Mouse (Mus musculus) small intestine, adult 2 months (tissue): ENCODE results near the gene Hoxa1.

Source experiments
- CTCF ChIP-seq: fragments of 200-500 bp; IDR thresholded peaks from 2 replicates; pipeline ENCODE4 v1.5.1; 2012; ENCODE audit warnings: low read depth, mild to moderate bottlenecking, control low read depth, inconsistent platforms, low read length, moderate library complexity, mixed read lengths; ENCODE audit not compliant: insufficient replicate concordance, insufficient read length; ENCODE audit errors: extremely low read depth
- POLR2A ChIP-seq: fragments of 200-500 bp; IDR thresholded peaks from 2 replicates; pipeline ENCODE4 v1.6.1; 2012; ENCODE audit warnings: low read depth, mild to moderate bottlenecking, control low read depth, inconsistent platforms, low read length, moderate library complexity

GRCm38 (mm10) chr6:52205638-52206621 is 47.8 kb upstream of the Hoxa1 start:
- TF ChIP-seq CTCF (no peak), POLR2A (no peak)
